Mouse (Mus musculus): Measurements from ENCODE around the gene Vmn2r98.
"Not testable (repeated sequence)": the region's sequence is repeated elsewhere in the genome, so short reads cannot be mapped to it uniquely, and the experiment has no call there.

Gene Vmn2r98

GRCm38 (mm10) chr17:19053160-19053559, at the start of gene Vmn2r98:
Vmn2r98 (plus strand) TSS chr17:19053460.
- DNase-seq (ENCODE audit: inconsistent age in 2 of 2, low spot score in 1 of 2), result not testable (repeated sequence)

GRCm38 (mm10) chr17:19031441-19031840, 21.8 kb upstream of the Vmn2r98 start:
- peak; percentile 49 to 82 for DNase-seq (ENCODE audit: inconsistent age in 2 of 2, low spot score in 1 of 2)

DNA sequence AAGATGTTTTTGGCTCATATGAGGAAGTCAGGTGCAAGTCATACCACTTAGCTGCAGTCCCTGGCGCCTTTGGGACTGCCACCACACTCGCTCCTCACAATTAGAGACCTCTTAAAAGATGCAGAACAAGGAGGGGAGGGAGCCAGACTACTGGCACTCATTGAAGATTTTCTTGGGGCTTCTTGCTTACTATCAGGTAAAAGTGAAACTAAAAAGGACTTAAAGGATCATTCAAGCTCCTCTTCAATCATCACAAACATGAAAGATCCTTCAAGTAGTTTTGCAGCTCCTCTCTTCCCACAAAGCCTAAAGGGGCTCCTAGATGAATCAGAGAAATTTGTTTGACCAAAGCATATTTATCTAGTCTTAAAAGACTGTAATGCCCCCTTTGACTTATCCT, 21.3 kb upstream of the Vmn2r98 start:
- peak in 1 of 2 experiments; percentile 35 for DNase-seq (ENCODE audit: inconsistent age in 2 of 2, low spot score in 1 of 2)

DNA sequence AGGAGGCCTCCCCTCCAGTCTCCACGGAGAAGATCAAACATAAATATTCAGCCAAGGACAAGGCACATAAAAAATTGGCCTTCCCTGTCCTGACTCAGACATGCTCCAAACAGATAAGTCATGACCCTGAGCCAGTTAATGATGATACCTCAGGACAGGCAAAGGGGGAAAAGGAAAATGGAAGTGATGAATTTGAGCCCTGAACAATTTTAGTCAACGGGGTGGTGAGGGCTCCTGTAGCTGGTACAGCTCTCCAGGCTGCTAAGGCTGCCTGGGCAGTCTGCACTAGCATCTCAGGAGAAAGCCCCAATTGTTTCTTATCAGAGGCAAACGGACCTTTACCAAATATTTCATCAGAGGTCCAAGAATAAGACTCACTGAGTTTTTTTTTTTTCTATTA, 20.5 kb upstream of the Vmn2r98 start:
- peak; percentile 34 to 85 for DNase-seq (ENCODE audit: inconsistent age in 2 of 2, low spot score in 1 of 2)
